Mouse (Mus musculus): ENCODE measurements around the gene Fibp.

The Fibp gene

DNA sequence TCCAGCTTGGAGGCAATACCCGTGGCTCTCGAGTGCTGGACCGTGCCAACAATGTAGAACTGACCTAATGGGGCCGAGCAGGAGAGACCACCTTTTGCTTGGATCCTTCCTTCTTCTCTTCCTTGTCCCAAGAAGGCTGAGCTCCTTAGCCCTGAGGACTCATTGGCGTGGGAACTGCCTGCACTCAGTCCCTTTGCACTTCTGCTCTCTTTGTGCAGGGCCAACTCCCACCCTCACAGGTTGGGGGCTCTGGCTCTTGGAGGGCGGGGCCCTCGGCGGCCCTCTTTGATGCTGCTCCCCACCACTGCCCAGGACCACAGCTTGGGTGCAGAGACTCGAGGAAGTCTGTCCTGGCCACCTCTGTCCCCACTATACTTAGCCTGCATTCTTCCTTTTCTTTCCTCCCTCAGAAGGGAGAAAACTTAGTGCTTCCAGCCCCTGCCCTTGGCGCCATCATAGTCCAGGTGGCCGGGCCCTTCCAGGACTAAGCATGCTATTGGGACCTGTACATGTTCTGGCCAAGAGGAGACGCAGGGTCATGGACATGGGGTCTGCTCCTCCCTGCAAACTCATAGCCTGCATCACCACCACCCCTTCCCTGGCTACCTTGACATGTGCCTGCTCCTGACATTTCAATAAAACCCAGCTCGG lies 33.6 kb upstream of the Fibp start:
- Histone ChIP-seq H3K36me3 (ENCODE audit: insufficient read depth, low read length) (peaks cover 35% of the 10 kb centered on the region), H3K27me3 (ENCODE audit: insufficient read depth, low read length) (peaks cover 5% of the 10 kb centered on the region; the same call in 1 of the 2 replicates), H3K4me3 (replicated peaks; ENCODE audit: low read length) (peak overlapping the region; percentile 95), H3K4me1 (replicated peaks; ENCODE audit: low read depth, low read length) (peaks cover 46% of the 10 kb centered on the region), H3K9me3 (ENCODE audit: low read length) (no peaks in the 10 kb centered on the region)
- no peak for TF ChIP-seq POU5F1 (IDR thresholded peaks at IDR 0.05; ENCODE audit: borderline replicate concordance, low read length)
- no peak for TF ChIP-seq CTCF (conservative IDR thresholded peaks at IDR 0.05; ENCODE audit: low read length)
- no peak for TF ChIP-seq NANOG (IDR thresholded peaks at IDR 0.05; ENCODE audit: borderline replicate concordance, low read length)

DNA sequence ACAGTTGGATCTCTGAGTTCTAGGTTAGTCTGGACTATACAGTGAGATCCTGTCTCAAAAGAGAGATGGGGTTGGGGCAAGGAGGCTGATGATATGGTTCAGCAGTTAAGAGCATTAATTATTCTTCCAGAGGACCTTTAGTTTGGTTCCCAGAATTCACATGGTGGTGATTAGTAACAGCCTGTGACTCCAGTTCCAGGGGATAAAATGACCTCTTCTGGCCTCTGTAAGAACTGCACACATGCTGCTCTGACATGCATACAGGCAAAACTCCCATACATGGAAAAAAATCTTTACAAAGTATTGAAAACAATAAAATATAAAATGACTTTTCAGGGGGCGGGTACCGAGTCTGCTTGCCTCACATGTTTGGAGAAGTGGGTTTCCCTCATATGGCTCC lies 32.3 kb upstream of the Fibp start:
- H3K4me1 ChIP-seq (replicated peaks; ENCODE audit: low read depth, low read length), result peaks cover 37% of the 10 kb centered on the region
- no peak overlapping the region for H3K4me3 ChIP-seq (replicated peaks; ENCODE audit: low read length)
- no peak for TF ChIP-seq NANOG (IDR thresholded peaks at IDR 0.05; ENCODE audit: borderline replicate concordance, low read length)
- peak; percentile 53 for TF ChIP-seq CTCF (conservative IDR thresholded peaks at IDR 0.05; ENCODE audit: low read length)
- no peaks in the 10 kb centered on the region for H3K9me3 ChIP-seq (ENCODE audit: low read length)
- peaks cover 7% of the 10 kb centered on the region; the same call in 1 of the 2 replicates for H3K27me3 ChIP-seq (ENCODE audit: insufficient read depth, low read length)
- H3K36me3 ChIP-seq (ENCODE audit: insufficient read depth, low read length), result peaks cover 22% of the 10 kb centered on the region

DNA sequence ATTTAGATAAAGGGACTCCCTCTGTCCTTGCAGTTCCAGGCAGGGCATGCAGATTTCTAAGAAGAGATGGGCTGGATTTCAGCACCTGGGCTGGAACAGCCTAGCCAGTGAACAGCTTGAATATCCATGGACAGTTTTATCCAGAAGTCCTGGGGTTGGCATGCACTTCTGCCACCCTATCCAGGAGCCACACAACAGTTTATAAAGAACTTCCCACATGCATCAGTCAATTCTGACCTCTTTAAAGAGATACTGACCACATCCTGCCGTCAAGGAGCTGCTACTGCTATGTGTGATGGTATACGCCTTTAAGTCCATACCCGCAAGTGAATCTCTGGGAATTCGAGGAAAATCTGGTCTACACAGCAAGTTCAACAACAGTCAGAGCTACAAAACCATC lies 31.2 kb upstream of the Fibp start:
- TF ChIP-seq POU5F1 (IDR thresholded peaks at IDR 0.05; ENCODE audit: borderline replicate concordance, low read length) (no peak), CTCF (conservative IDR thresholded peaks at IDR 0.05; ENCODE audit: low read length) (no peak), NANOG (IDR thresholded peaks at IDR 0.05; ENCODE audit: borderline replicate concordance, low read length) (no peak)
- peaks cover 39% of the 10 kb centered on the region for H3K4me1 ChIP-seq (replicated peaks; ENCODE audit: low read depth, low read length)
- H3K9me3 ChIP-seq (ENCODE audit: low read length), result no peaks in the 10 kb centered on the region
- H3K27me3 ChIP-seq (ENCODE audit: insufficient read depth, low read length), result peaks cover 9% of the 10 kb centered on the region; the same call in 1 of the 2 replicates
- H3K4me3 ChIP-seq (replicated peaks; ENCODE audit: low read length), result no peak overlapping the region
- H3K36me3 ChIP-seq (ENCODE audit: insufficient read depth, low read length), result peaks cover 16% of the 10 kb centered on the region

DNA sequence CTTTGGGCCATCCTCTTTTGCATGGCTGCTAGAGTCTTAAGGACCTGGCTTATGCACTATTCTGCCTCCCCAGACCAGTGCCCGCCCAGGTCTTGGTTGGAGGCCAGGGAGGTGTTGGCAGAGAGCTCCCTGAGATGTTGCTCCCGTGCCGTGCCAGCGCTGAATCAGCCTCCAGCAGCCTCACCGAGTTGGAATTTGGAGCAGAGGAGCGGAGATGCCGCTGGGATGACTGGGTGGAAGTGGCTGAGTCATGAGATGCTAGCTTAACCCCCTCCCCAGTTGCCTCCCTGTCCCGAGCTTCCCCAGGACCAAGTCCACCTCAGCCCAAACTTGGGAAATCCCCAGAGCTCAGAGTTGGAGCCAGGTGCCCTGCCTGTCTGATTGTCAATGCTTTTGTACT lies 30.6 kb upstream of the Fibp start:
- peaks cover 16% of the 10 kb centered on the region for H3K36me3 ChIP-seq (ENCODE audit: insufficient read depth, low read length)
- no peak for TF ChIP-seq POU5F1 (IDR thresholded peaks at IDR 0.05; ENCODE audit: borderline replicate concordance, low read length)
- TF ChIP-seq NANOG (IDR thresholded peaks at IDR 0.05; ENCODE audit: borderline replicate concordance, low read length), result no peak
- TF ChIP-seq CTCF (conservative IDR thresholded peaks at IDR 0.05; ENCODE audit: low read length), result no peak
- no peaks in the 10 kb centered on the region for H3K9me3 ChIP-seq (ENCODE audit: low read length)
- H3K4me1 ChIP-seq (replicated peaks; ENCODE audit: low read depth, low read length), result peaks cover 42% of the 10 kb centered on the region
- peaks cover 15% of the 10 kb centered on the region for H3K27me3 ChIP-seq (ENCODE audit: insufficient read depth, low read length)
- no peak overlapping the region for H3K4me3 ChIP-seq (replicated peaks; ENCODE audit: low read length)

DNA sequence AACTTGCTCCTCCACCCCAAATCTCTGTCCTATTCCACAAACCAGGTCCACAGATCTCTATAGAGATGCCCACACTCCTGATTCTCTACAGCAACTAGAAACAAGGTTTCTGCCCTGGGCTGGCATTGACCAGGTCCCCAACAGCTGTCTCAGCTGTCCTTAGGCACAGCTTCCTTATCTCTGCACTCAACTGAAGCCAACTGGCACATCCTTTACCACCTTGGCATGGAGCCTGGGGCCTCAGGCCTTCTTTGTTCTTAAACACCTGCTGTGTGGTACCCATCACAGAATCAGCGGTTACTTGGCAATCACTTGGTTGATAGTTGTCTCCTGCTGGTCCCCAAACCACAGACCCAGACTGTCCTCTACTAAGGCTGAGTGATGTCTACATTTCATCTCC lies 30.0 kb upstream of the Fibp start:
- Histone ChIP-seq H3K27me3 (ENCODE audit: insufficient read depth, low read length) (peaks cover 20% of the 10 kb centered on the region), H3K9me3 (ENCODE audit: low read length) (no peaks in the 10 kb centered on the region), H3K4me1 (replicated peaks; ENCODE audit: low read depth, low read length) (peaks cover 42% of the 10 kb centered on the region), H3K4me3 (replicated peaks; ENCODE audit: low read length) (no peak overlapping the region), H3K36me3 (ENCODE audit: insufficient read depth, low read length) (peaks cover 16% of the 10 kb centered on the region)
- no peak for TF ChIP-seq POU5F1 (IDR thresholded peaks at IDR 0.05; ENCODE audit: borderline replicate concordance, low read length)

DNA sequence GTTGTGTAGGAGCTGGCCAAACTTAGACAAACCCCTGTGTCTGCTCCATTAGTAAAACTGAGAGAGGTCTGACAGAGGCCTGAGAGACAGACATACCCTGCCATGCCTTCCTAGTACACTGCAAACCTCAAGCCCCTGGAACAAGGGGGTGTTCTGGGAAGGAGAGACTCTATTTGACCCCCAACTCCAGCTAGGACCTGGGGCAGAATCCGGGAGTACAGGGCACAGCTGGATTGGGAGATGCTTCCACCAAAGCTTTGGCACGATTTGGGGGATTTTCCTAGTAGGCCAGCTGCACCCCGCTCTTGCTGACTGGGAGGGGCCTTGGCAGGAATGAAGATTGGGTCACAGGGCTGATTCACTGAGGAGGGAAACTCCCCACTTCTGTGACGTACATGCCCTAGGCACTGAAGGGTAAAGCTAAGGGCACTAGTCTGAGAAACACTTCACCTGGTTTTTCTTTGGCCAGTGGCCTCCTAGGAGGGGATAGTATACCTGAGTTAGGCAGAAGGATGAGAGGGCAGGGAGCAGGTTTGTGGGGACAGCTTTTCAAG lies 28.4 kb upstream of the Fibp start:
- H3K9me3 ChIP-seq (ENCODE audit: low read length), result no peaks in the 10 kb centered on the region
- H3K27me3 ChIP-seq (ENCODE audit: insufficient read depth, low read length), result peaks cover 24% of the 10 kb centered on the region
- peaks cover 4% of the 10 kb centered on the region for H3K36me3 ChIP-seq (ENCODE audit: insufficient read depth, low read length)
- H3K4me1 ChIP-seq (replicated peaks; ENCODE audit: low read depth, low read length), result peaks cover 27% of the 10 kb centered on the region
- TF ChIP-seq NANOG (IDR thresholded peaks at IDR 0.05; ENCODE audit: borderline replicate concordance, low read length) (no peak), POU5F1 (IDR thresholded peaks at IDR 0.05; ENCODE audit: borderline replicate concordance, low read length) (no peak), CTCF (conservative IDR thresholded peaks at IDR 0.05; ENCODE audit: low read length) (no peak)
- no peak overlapping the region for H3K4me3 ChIP-seq (replicated peaks; ENCODE audit: low read length)

DNA sequence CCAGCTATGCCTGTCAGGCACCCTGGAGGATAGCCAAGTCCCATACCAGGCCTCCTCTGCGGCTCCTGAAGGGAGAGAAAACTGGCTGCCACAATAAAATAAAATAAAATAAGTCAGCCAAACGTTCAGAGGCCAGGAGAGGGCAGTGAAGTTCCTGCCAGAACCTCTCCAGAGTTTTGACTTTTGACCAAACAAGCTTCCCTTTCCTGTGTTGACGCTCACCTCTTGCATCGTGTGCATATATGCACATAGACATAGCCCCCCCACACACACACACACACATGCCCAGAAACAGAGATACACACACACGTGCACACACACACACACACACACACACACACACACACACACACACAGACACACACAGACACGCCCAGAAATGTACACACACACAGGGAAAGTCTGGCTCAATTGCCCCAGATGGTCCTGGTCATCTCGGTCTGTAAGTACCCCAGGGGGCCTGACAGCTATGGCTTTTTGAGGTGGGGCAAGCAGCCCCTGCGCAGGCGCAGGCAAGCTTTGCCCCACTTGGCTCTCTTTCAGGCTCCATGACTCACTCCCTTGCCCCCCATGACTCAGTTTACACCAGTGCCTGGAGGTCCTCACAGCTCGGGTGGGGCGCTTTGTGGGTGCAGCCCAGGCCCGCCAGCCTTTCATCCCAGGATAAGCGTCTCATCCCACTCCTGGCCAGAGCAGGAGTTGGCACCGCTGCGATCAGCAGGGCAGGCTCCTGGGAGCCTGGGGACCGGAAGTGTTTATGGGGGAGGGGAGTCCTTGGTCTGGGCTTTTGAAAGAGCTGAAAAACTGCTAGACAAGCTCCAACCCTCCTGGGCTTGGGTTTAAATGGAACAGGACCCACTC lies 27.2 kb upstream of the Fibp start:
- Histone ChIP-seq H3K4me1 (replicated peaks; ENCODE audit: low read depth, low read length) (peaks cover 19% of the 10 kb centered on the region), H3K27me3 (ENCODE audit: insufficient read depth, low read length) (peaks cover 29% of the 10 kb centered on the region), H3K4me3 (replicated peaks; ENCODE audit: low read length) (peak overlapping the region; percentile 74), H3K36me3 (ENCODE audit: insufficient read depth, low read length) (no peaks in the 10 kb centered on the region), H3K9me3 (ENCODE audit: low read length) (no peaks in the 10 kb centered on the region)
- TF ChIP-seq NANOG (IDR thresholded peaks at IDR 0.05; ENCODE audit: borderline replicate concordance, low read length), result no peak
- no peak for TF ChIP-seq POU5F1 (IDR thresholded peaks at IDR 0.05; ENCODE audit: borderline replicate concordance, low read length)
- no peak for TF ChIP-seq CTCF (conservative IDR thresholded peaks at IDR 0.05; ENCODE audit: low read length)

DNA sequence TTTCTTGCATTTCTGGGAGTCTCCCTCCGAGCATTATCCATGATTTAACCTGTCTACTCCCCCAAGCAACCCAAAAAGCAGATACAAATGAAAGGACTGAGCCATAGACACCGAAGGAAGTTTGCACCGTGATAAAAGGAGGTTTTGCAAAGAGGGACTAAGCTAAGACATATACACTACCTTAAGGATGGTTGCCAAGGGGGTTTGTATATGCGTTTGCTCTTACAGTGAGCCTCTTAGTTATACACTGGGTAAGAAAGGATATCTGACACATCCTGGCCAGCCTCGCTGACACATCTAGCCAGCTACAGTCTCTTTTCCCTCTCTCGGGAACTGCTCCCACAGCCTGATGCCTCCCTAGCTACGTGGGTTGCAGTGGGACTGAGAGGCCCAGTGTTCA lies 26.5 kb upstream of the Fibp start:
- TF ChIP-seq CTCF (conservative IDR thresholded peaks at IDR 0.05; ENCODE audit: low read length), result no peak
- TF ChIP-seq POU5F1 (IDR thresholded peaks at IDR 0.05; ENCODE audit: borderline replicate concordance, low read length), result no peak
- TF ChIP-seq NANOG (IDR thresholded peaks at IDR 0.05; ENCODE audit: borderline replicate concordance, low read length), result no peak
- Histone ChIP-seq H3K9me3 (ENCODE audit: low read length) (no peaks in the 10 kb centered on the region), H3K4me3 (replicated peaks; ENCODE audit: low read length) (peak overlapping the region; percentile 74), H3K4me1 (replicated peaks; ENCODE audit: low read depth, low read length) (peaks cover 19% of the 10 kb centered on the region), H3K36me3 (ENCODE audit: insufficient read depth, low read length) (no peaks in the 10 kb centered on the region), H3K27me3 (ENCODE audit: insufficient read depth, low read length) (peaks cover 29% of the 10 kb centered on the region)

All from E14TG2a.4 (cell line).